21 mouse cellular contexts compared by ENCODE assay signal in the genomic region with DNA sequence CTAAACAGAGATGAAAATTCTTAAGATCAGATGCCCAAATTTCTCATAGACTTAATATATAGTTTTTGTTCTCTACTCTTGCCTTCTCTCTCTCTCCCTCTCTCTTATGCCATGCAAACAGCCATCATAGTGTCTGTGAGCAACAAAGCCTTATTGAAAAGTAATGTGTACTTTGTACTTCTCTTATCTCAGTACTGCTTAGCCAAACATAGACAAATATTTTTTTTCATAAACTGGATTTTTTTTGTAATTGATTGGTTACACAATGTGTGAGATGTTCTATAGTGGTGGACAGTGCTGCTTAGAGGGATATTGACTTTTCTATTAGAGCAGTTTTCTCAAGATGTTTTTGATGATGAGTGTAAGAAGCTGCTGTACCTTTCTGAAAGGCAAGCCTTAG.
"Had no signal": no experiment of that assay in that cellular context is flagged by ENCODE, and none has a peak within 500 bp of the region (broad histone marks: within the 10 kb centered on the region; RNA-seq: fewer than 3 reads in every experiment).

No protein-coding gene starts in this region.

- H3K27me3 ChIP-seq: midbrain, embryonic 12.5 days; neural tube, embryonic 13.5 days; neural tube, embryonic 15.5 days; stomach, embryonic 15.5 days had no signal

- H3K4me3 ChIP-seq: midbrain, embryonic 10.5 days; midbrain, embryonic 12.5 days; myocyte; neural tube, embryonic 13.5 days; neural tube, embryonic 15.5 days; stomach, embryonic 15.5 days had no signal

- H3K4me1 ChIP-seq: midbrain, embryonic 12.5 days; neural tube, embryonic 13.5 days; neural tube, embryonic 15.5 days; stomach, embryonic 15.5 days had no signal

- H3K9ac ChIP-seq: liver, embryonic 14.5 days; lung, embryonic 14.5 days; midbrain, embryonic 12.5 days; neural tube, embryonic 13.5 days; neural tube, embryonic 15.5 days; stomach, embryonic 15.5 days had no signal

- H3K27ac ChIP-seq: liver, embryonic 14.5 days; midbrain, embryonic 10.5 days; midbrain, embryonic 12.5 days; neural tube, embryonic 13.5 days; neural tube, embryonic 15.5 days; stomach, embryonic 15.5 days had no signal

- ATAC-seq: midbrain, embryonic 16.5 days had no signal

- DNase-seq: lung, adult 18-20 months; lung, embryonic 14.5 days; lung, postnatal 10 days; lung, postnatal 4 days; midbrain, embryonic 14.5 days; retina, postnatal 1 day; right cerebral cortex, adult 18-20 months; right cerebral cortex, postnatal 25 days; right cerebral cortex, postnatal 4 days; spleen, adult 18-20 months; thymus, adult 18-20 months; thymus, postnatal 25 days; thymus, postnatal 4 days had no signal

- H3K4me2 ChIP-seq: lung, embryonic 14.5 days; midbrain, embryonic 12.5 days; neural tube, embryonic 13.5 days; neural tube, embryonic 15.5 days; stomach, embryonic 15.5 days had no signal

- H3K9me3 ChIP-seq: midbrain, embryonic 10.5 days; midbrain, embryonic 12.5 days; neural tube, embryonic 13.5 days; neural tube, embryonic 15.5 days; stomach, embryonic 15.5 days had no signal

- H3K36me3 ChIP-seq: midbrain, embryonic 10.5 days; midbrain, embryonic 12.5 days; neural tube, embryonic 13.5 days; neural tube, embryonic 15.5 days; stomach, embryonic 15.5 days had no signal
